Comparison of ENCODE assay signal across 27 mouse cellular contexts in the genomic region with DNA sequence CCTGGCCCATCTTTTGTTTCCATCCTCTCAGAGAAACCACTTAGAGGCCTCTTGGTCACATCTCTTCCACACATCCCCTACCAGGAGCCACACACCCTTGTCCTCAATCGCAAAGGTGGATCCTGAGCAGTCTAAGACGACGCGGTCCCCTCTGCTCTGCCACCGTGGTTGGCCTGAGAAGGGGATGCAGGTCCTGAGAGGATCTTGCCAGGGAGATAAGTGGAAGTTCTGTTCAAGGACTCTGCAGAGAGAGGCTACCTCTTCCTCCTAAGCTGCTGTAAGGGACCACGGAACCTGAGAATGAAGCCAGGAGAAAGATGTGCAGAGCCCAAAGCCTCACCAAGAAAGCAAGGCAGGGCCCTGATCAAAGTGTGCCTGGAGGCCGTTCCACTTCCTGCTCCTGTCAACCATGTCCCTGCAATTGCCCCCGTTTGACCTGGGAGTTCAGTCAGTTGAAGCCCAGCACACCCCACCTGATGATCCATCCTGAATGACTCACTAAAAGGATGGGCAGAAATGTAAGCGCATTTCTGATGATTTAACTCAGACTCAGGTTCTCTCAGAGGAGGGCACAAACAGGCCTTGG. TPM values are rescaled to one million over a fixed set of nuclear protein-coding genes. Genes with fewer than 3 reads are reported as not detected.
DNase-seq lines count a peak whose midpoint lies in the region; ATAC-seq and TF ChIP-seq lines count a peak whose summit lies in the region.
"Had no signal": no experiment of that assay in that cellular context is flagged by ENCODE, and none has a peak within 500 bp of the region (broad histone marks: within the 10 kb centered on the region; RNA-seq: fewer than 3 reads in every experiment).

No protein-coding gene starts in this region.

- intact Hi-C loops in heart, postnatal 14 days (cut with DNase I), result no loop called here
- intact Hi-C loops in gastrocnemius, adult 2 months (cut with DNase I), result no loop called here

- H3K9me3 ChIP-seq in kidney, embryonic 16.5 days (ENCODE audit: low read length), result 0 out of 2 replicates have a peak, but pooled peaks cover 4% of the 10 kb centered on the region
- H3K9me3 ChIP-seq: embryonic facial prominence, embryonic 12.5 days; heart, embryonic 13.5 days had no signal

- H3K4me3 ChIP-seq in kidney, embryonic 16.5 days (ENCODE audit: low read length), result no peak overlapping the region
- no peak overlapping the region for H3K4me3 ChIP-seq in bone marrow, adult 2 months (replicated peaks; ENCODE audit: control insufficient read depth, low read depth, low read length)
- H3K4me3 ChIP-seq in gastrocnemius, adult 2 months, result no peak overlapping the region
- H3K4me3 ChIP-seq: embryonic facial prominence, embryonic 12.5 days; heart, adult 2 months; heart, embryonic 13.5 days had no signal

- no peak for TF ChIP-seq POLR2A in bone marrow, adult 2 months (IDR thresholded peaks at IDR 0.05; ENCODE audit: borderline replicate concordance, control insufficient read depth, low read depth, low read length)

- TF ChIP-seq CTCF in bone marrow, adult 2 months (IDR thresholded peaks at IDR 0.05; ENCODE audit: control insufficient read depth, insufficient read depth, low read length), result no peak
- no peak for TF ChIP-seq CTCF in gastrocnemius, adult 2 months (IDR thresholded peaks at IDR 0.05)

- H3K36me3 ChIP-seq in kidney, embryonic 16.5 days (ENCODE audit: insufficient read depth, low read length), result no peaks in the 10 kb centered on the region
- H3K36me3 ChIP-seq: embryonic facial prominence, embryonic 12.5 days had no signal

- no peak overlapping the region for H3K9ac ChIP-seq in kidney, embryonic 16.5 days (replicated peaks; ENCODE audit: low read length)
- H3K9ac ChIP-seq: embryonic facial prominence, embryonic 12.5 days; heart, embryonic 13.5 days; hindbrain, embryonic 14.5 days; liver, embryonic 14.5 days had no signal

- peaks cover 15% of the 10 kb centered on the region for H3K4me1 ChIP-seq in kidney, embryonic 16.5 days (ENCODE audit: insufficient read depth, low read length)
- peaks cover 3% of the 10 kb centered on the region for H3K4me1 ChIP-seq in bone marrow, adult 2 months (ENCODE audit: control insufficient read depth, insufficient read depth, low read length)

- peak; percentile 64 for ATAC-seq in kidney, embryonic 16.5 days (ENCODE audit: low FRiP score, low TSS enrichment)
- ATAC-seq: CD4-positive, CD25-positive, alpha-beta regulatory T cell, adult 4 months; inflammation-experienced regulatory T-cells, adult 6 months had no signal

- H3K27ac ChIP-seq in kidney, embryonic 16.5 days (ENCODE audit: low read length), result no peak overlapping the region
- H3K27ac ChIP-seq in bone marrow, adult 2 months (ENCODE audit: control insufficient read depth, insufficient read depth, low read depth, low read length, poor library complexity), result peak overlapping the region; percentile 42
- no peak overlapping the region for H3K27ac ChIP-seq in gastrocnemius, adult 2 months
- H3K27ac ChIP-seq: embryonic facial prominence, embryonic 12.5 days; heart, adult 2 months; heart, embryonic 13.5 days; hindbrain, embryonic 14.5 days; kidney, postnatal 0 days; liver, embryonic 14.5 days; macrophage had no signal

- WGBS in kidney, embryonic 16.5 days, result 59% methylated on average over 9 of the region's 9 CpGs
- 61% methylated on average over 9 of the region's 9 CpGs for WGBS in bone marrow, adult 2 months

- H3K4me2 ChIP-seq in kidney, embryonic 16.5 days (replicated peaks; ENCODE audit: low read depth, low read length), result no peak overlapping the region
- H3K4me2 ChIP-seq: embryonic facial prominence, embryonic 12.5 days; heart, embryonic 13.5 days; hindbrain, embryonic 14.5 days had no signal

- no peaks in the 10 kb centered on the region for H3K27me3 ChIP-seq in kidney, embryonic 16.5 days (ENCODE audit: insufficient read depth, low read length)
- H3K27me3 ChIP-seq: embryonic facial prominence, embryonic 12.5 days; heart, embryonic 13.5 days had no signal

- DNase-seq in heart, adult 11 months, result peak; percentile 75
- no peak for DNase-seq in heart, postnatal 14 days
- no peak for DNase-seq in kidney, adult 8-10 months
- DNase-seq in cerebellum, postnatal 14 days, result no peak
- no peak for DNase-seq in gastrocnemius, adult 2 months
- DNase-seq: adrenal gland, postnatal 25 days; cerebellum, adult 18-20 months; cerebellum, postnatal 25 days; gastrocnemius, postnatal 25 days; heart, adult 2 months; kidney, adult 11 months; liver; lung, adult 2 months; lung, postnatal 10 days; midbrain, embryonic 14.5 days; retina, postnatal 1 day; right cerebral cortex, postnatal 14 days had no signal

RNA-seq across cellular contexts. Expression of gene Fam49b, which starts 46.9 kb away (rescaled TPM):
- 10 to 100 TPM; 23.5 to 29.4 TPM for total RNA-seq in heart, postnatal 14 days (2021)
- polyA plus RNA-seq in kidney, embryonic 16.5 days (2015; fragmentation: Nextera tagmentation; extraction: Ambion mirVana), result 50.5 and 54.7 TPM in 2 replicates
- 32.8 and 51.2 TPM in 2 replicates for polyA plus RNA-seq in bone marrow, adult 2 months (2011; ENCODE audit: insufficient read depth, insufficient read length, low replicate concordance, missing spikeins)
- 10 to 100 TPM; 26.4 to 39.1 TPM for total RNA-seq in gastrocnemius, adult 2 months (2021)
